Comparison of ENCODE assay signal across 17 mouse cellular contexts in the genomic region with DNA sequence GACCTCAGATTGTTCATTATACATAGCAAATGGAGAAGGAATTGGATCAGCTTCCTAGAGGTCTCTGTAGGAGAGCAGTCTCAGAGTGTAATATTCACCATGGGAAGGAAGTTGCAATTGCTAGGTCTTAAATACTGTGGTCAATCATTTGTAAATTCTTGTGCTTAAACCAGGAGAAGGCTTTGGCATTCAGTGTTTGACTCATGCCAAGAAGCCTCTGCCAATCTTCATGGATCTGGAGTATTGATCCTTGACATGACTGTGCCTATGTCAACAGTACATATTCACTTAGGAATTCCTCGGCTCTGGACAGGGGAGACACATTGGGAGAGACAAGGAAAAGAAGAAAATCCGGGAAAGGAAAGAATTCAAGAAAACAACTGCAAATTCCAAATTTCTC.
"Had no signal": no experiment of that assay in that cellular context is flagged by ENCODE, and none has a peak within 500 bp of the region (broad histone marks: within the 10 kb centered on the region; RNA-seq: fewer than 3 reads in every experiment).

No protein-coding gene starts in this region.

- H3K9ac ChIP-seq: lung, embryonic 14.5 days; midbrain, embryonic 12.5 days; neural tube, embryonic 12.5 days had no signal

- H3K27ac ChIP-seq: midbrain, embryonic 10.5 days; midbrain, embryonic 12.5 days; neural tube, embryonic 12.5 days had no signal

- H3K4me2 ChIP-seq: lung, embryonic 14.5 days; midbrain, embryonic 12.5 days; neural tube, embryonic 12.5 days had no signal

- H3K27me3 ChIP-seq: midbrain, embryonic 12.5 days; neural tube, embryonic 12.5 days had no signal

- H3K36me3 ChIP-seq: midbrain, embryonic 10.5 days; midbrain, embryonic 12.5 days; neural tube, embryonic 12.5 days had no signal

- ATAC-seq: midbrain, embryonic 16.5 days had no signal

- DNase-seq: lung, adult 18-20 months; lung, embryonic 14.5 days; lung, postnatal 10 days; lung, postnatal 4 days; midbrain, embryonic 14.5 days; retina, postnatal 1 day; right cerebral cortex, adult 18-20 months; right cerebral cortex, postnatal 25 days; right cerebral cortex, postnatal 4 days; spleen, adult 18-20 months; thymus, adult 18-20 months; thymus, postnatal 14 days; thymus, postnatal 36 days had no signal

- H3K4me3 ChIP-seq: midbrain, embryonic 10.5 days; midbrain, embryonic 12.5 days; neural tube, embryonic 12.5 days had no signal

- H3K4me1 ChIP-seq: midbrain, embryonic 10.5 days; midbrain, embryonic 12.5 days; neural tube, embryonic 12.5 days had no signal

- H3K9me3 ChIP-seq: midbrain, embryonic 10.5 days; midbrain, embryonic 12.5 days; neural tube, embryonic 12.5 days had no signal
